Mouse (Mus musculus) cortical plate, adult 2 months (tissue): Measurements from ENCODE around the gene Fstl1.

Experiments used
- CTCF ChIP-seq: fragments of 200-500 bp; IDR thresholded peaks from 2 replicates; pipeline ENCODE4 v1.5.1; 2011; ENCODE audit warnings: mild to moderate bottlenecking, control low read depth, low read length; ENCODE audit not compliant: insufficient read depth; ENCODE audit errors: extremely low read depth
- POLR2A ChIP-seq: fragments of 200-500 bp; IDR thresholded peaks from 2 replicates; pipeline ENCODE4 v1.6.1; 2011; ENCODE audit warnings: mild to moderate bottlenecking, low read length, control low read depth; ENCODE audit not compliant: insufficient read depth; ENCODE audit errors: extremely low read depth

DNA sequence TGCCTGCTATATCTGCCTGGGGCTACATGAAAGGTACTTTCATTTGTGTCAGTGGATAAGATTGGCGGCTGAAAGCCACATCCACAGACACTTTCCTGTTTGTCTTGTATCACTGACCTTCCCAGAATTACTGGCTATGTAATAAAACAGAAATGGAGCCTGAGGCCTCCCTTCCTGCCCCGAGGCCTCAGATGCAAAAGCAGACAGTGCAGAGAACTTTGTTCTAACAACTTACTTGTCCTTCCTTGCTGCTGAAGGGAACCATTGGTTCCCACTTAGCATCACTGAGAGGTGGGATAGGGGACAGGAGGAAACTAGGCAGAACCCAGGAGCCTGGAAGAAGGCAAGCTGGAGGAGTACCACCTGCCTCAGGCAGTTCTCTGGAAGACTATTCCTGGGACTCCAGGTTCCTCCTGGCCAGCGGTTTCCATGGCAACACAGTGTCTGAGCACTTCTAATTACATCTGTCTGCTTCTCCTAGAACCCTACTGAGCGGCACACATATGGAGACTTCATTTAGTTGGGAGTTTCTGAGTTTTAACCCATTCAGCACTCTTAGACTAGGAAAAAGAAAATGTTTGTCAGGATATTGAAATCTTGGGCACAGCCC, 26.1 kb downstream of the Fstl1 start:
- TF ChIP-seq CTCF = no peak
- TF ChIP-seq POLR2A = no peak
